Mouse (Mus musculus) neural tube, embryonic 11.5 days (tissue): ENCODE results near the gene Rnf113a1. TPM values are rescaled to one million over a fixed set of nuclear protein-coding genes. Genes with fewer than 3 reads are reported as not detected.
"Not testable (repeated sequence)": the region's sequence is repeated elsewhere in the genome, so short reads cannot be mapped to it uniquely, and the experiment has no call there.

ENCODE experiments used
- ATAC-seq: fragments of 200-750 bp; cut with Nextera tagmentation; 2 replicates; pipeline ENCODE4 v1.8.0; 2017; ENCODE audit warnings: moderate number of reproducible peaks, mild to moderate bottlenecking, moderate TSS enrichment, moderate library complexity; ENCODE audit not compliant: insufficient read depth, low FRiP score, low TSS enrichment
- DNase-seq: peaks from one replicate; pipeline ENCODE4 v3.0.0-alpha.2; 2015; ENCODE audit warnings: low spot score
- H3K27ac ChIP-seq: fragments of 300-500 bp; sonication (generic); 2 replicates; pipeline ENCODE4 v1.5.1; 2014; ENCODE audit warnings: low read depth, mild to moderate bottlenecking, low read length
- H3K27me3 ChIP-seq: fragments of 300-500 bp; sonication (generic); 2 replicates; pipeline ENCODE4 v1.6.1; 2014; ENCODE audit warnings: mild to moderate bottlenecking, low read length, mixed read lengths; ENCODE audit not compliant: control insufficient read depth, insufficient read depth
- H3K36me3 ChIP-seq: fragments of 300-500 bp; sonication (generic); 2 replicates; pipeline ENCODE4 v1.6.1; 2014; ENCODE audit warnings: mild to moderate bottlenecking, low read length, moderate library complexity, mixed read lengths; ENCODE audit not compliant: control insufficient read depth, insufficient read depth
- H3K4me1 ChIP-seq: fragments of 300-500 bp; sonication (generic); 2 replicates; pipeline ENCODE4 v1.6.1; 2014; ENCODE audit warnings: low read length, mixed read lengths; ENCODE audit not compliant: control insufficient read depth, insufficient read depth
- H3K4me2 ChIP-seq: fragments of 300-500 bp; sonication (generic); 2 replicates; pipeline ENCODE4 v1.6.1; 2014; ENCODE audit warnings: low read depth, mild to moderate bottlenecking, moderate library complexity
- H3K4me3 ChIP-seq: fragments of 300-500 bp; sonication (generic); 2 replicates; pipeline ENCODE4 v1.5.1; 2014; ENCODE audit warnings: low read depth, low read length
- H3K9ac ChIP-seq: fragments of 300-500 bp; sonication (generic); 2 replicates; pipeline ENCODE4 v1.6.1; 2014; ENCODE audit warnings: mild to moderate bottlenecking, low read length
- H3K9me3 ChIP-seq: fragments of 300-500 bp; sonication (generic); 2 replicates; pipeline ENCODE4 v1.6.1; 2016; ENCODE audit warnings: low read length; ENCODE audit not compliant: control insufficient read depth
- WGBS: fragments of 180-500 bp; shearing (Covaris S2); extraction: QIAGEN DNeasy Blood & Tissue Kit; methylation state at CpG from one replicate; pipeline ENCODE4 v1.1.7; 2014; 5-methylcytosine and 5-hydroxymethylcytosine counted together
- polyA plus RNA-seq: library from polyadenylated mRNA; unstranded; fragments of >200 nt; fragmentation: Nextera tagmentation; extraction: Ambion mirVana; gene quantifications from 2 replicates; pipeline ENCODE4 v1.2.1, GENCODE M21; 2014

The Rnf113a1 gene
- polyA plus RNA-seq, 1 experiment from 2014 or later = 11.5 TPM

GRCm38 (mm10) chrX:37184401-37184800 is 6.6 kb upstream of the Rnf113a1 start:
- 83% methylated on average over 8 of the region's 8 CpGs for WGBS
- not testable (repeated sequence) for H3K27me3 ChIP-seq, H3K9me3 ChIP-seq, H3K36me3 ChIP-seq, H3K9ac ChIP-seq, H3K4me2 ChIP-seq, DNase-seq, H3K4me3 ChIP-seq, H3K27ac ChIP-seq, ATAC-seq, H3K4me1 ChIP-seq

- DNase-seq = no peak
Observed at GRCm38 (mm10) chrX:37190755-37191104, 315 bp upstream of the Rnf113a1 start.

GRCm38 (mm10) chrX:37191744-37192379 is 817 bp downstream of the Rnf113a1 start:
- Histone ChIP-seq H3K9me3 (no peaks in the 10 kb centered on the region), H3K27me3 (no peaks in the 10 kb centered on the region), H3K36me3 (no peaks in the 10 kb centered on the region), H3K27ac (no peak overlapping the region), H3K4me1 (no peaks in the 10 kb centered on the region), H3K4me3 (peak overlapping the region; percentile 53), H3K9ac (peak overlapping the region; percentile 27), H3K4me2 (peak overlapping the region; percentile 53)
- ATAC-seq = no peak
- peak; percentile 39 for DNase-seq
- WGBS = 39% methylated on average over 28 of the region's 28 CpGs

More at GRCm38 (mm10) chrX:37190755-37191104, 315 bp upstream of the Rnf113a1 start:
- Histone ChIP-seq H3K4me1 (no peaks in the 10 kb centered on the region), H3K9ac (peak overlapping the region; percentile 32; the same call in 1 of the 2 replicates), H3K27ac (no peak overlapping the region), H3K27me3 (no peaks in the 10 kb centered on the region), H3K9me3 (no peaks in the 10 kb centered on the region), H3K4me3 (peak overlapping the region; percentile 53), H3K36me3 (no peaks in the 10 kb centered on the region), H3K4me2 (peak overlapping the region; percentile 53)
- 26% methylated on average over 20 of the region's 20 CpGs for WGBS
- ATAC-seq = no peak; the same call in 1 of the 2 replicates

- DNase-seq (no peak), ATAC-seq (no peak)
- no peak overlapping the region for H3K27ac ChIP-seq
- no peak overlapping the region for H3K4me3 ChIP-seq
- H3K9me3 ChIP-seq = no peaks in the 10 kb centered on the region
- H3K4me2 ChIP-seq = no peak overlapping the region
- no peaks in the 10 kb centered on the region for H3K36me3 ChIP-seq
- H3K27me3 ChIP-seq = no peaks in the 10 kb centered on the region
- no peak overlapping the region for H3K9ac ChIP-seq
- WGBS = 60% methylated on average over 8 of the region's 8 CpGs
- no peaks in the 10 kb centered on the region for H3K4me1 ChIP-seq
Observed at GRCm38 (mm10) chrX:37198676-37199075, 7.6 kb downstream of the Rnf113a1 start.

- no peaks in the 10 kb centered on the region for H3K36me3 ChIP-seq
- H3K27ac ChIP-seq = no peak within 1 kb of the TSS
- no peak within 1 kb of the TSS for H3K4me3 ChIP-seq
- ATAC-seq = no peak
- no peak within 1 kb of the TSS for H3K9ac ChIP-seq
- H3K27me3 ChIP-seq = no peaks in the 10 kb centered on the region
- no peaks in the 10 kb centered on the region for H3K4me1 ChIP-seq
- DNase-seq = no peak
- H3K4me2 ChIP-seq = no peak within 1 kb of the TSS
- H3K9me3 ChIP-seq = no peaks in the 10 kb centered on the region
- WGBS = 86% methylated on average over 10 of the region's 10 CpGs
Observed at GRCm38 (mm10) chrX:37210941-37211340, 19.9 kb downstream of the Rnf113a1 start, which contains the start of gene Gm9. Gene Gm9, minus strand, starts transcription at chrX:37211041.

- 79% methylated on average over 1 of the region's 1 CpGs for WGBS
Observed at GRCm38 (mm10) chrX:37222158-37222557, 31.1 kb downstream of the Rnf113a1 start, which contains the start of gene Rhox1. Gene Rhox1, minus strand, starts transcription at chrX:37222258.

More at GRCm38 (mm10) chrX:37222158-37222557, 31.1 kb downstream of the Rnf113a1 start, which contains the start of gene Rhox1:
- H3K27ac ChIP-seq, ATAC-seq, H3K9me3 ChIP-seq, H3K36me3 ChIP-seq, H3K27me3 ChIP-seq, DNase-seq, H3K9ac ChIP-seq, H3K4me2 ChIP-seq, H3K4me1 ChIP-seq, H3K4me3 ChIP-seq: not testable (repeated sequence)

Other genes starting within 250 kb of the Rnf113a1 start
- gene Sept6, start 199.5 kb upstream of the Rnf113a1 start, polyA plus RNA-seq = 59.3 and 65.5 TPM in 2 replicates
- gene Sowahd, start 142.4 kb upstream of the Rnf113a1 start, polyA plus RNA-seq = not detected in 2 replicates
- gene Rpl39, start 105.8 kb upstream of the Rnf113a1 start, polyA plus RNA-seq = 444 and 447 TPM in 2 replicates
- 15.1 and 18.8 TPM in 2 replicates for gene Upf3b, start 80.9 kb upstream of the Rnf113a1 start, polyA plus RNA-seq
- 21.5 and 22.8 TPM in 2 replicates for gene Nkap, start 64.5 kb upstream of the Rnf113a1 start, polyA plus RNA-seq
- gene Akap14, start 22.4 kb upstream of the Rnf113a1 start, polyA plus RNA-seq = 0.22 and 0.29 TPM in 2 replicates
- 440 and 446 TPM in 2 replicates for gene Ndufa1, start 82 bp upstream of the Rnf113a1 start, polyA plus RNA-seq
- not detected in 2 replicates for gene Gm9, start 19.8 kb downstream of the Rnf113a1 start, polyA plus RNA-seq
- gene Rhox1, start 31.0 kb downstream of the Rnf113a1 start, polyA plus RNA-seq = not detected in 2 replicates
- not detected in 2 replicates for gene Rhox2a, start 53.7 kb downstream of the Rnf113a1 start, polyA plus RNA-seq
- not detected in 2 replicates for gene Rhox3a, start 58.7 kb downstream of the Rnf113a1 start, polyA plus RNA-seq
- gene Rhox4a, start 74.1 kb downstream of the Rnf113a1 start, polyA plus RNA-seq = 0.42 TPM in 1 of 2 replicates, not detected in the other
- not detected in 2 replicates for gene Rhox3a2, start 188.8 kb downstream of the Rnf113a1 start, polyA plus RNA-seq
- gene Rhox4a2, start 199.6 kb downstream of the Rnf113a1 start, polyA plus RNA-seq = not detected in 2 replicates
- not detected in 2 replicates for gene Rhox2b, start 220.8 kb downstream of the Rnf113a1 start, polyA plus RNA-seq
- not detected in 2 replicates for gene Rhox4b, start 241.2 kb downstream of the Rnf113a1 start, polyA plus RNA-seq